Mouse (Mus musculus): ENCODE measurements around the gene Fam83c. TPM values are rescaled to one million over a fixed set of nuclear protein-coding genes. Genes with fewer than 3 reads are reported as not detected.

Fam83c gene
- polyA plus RNA-seq, 1 experiment from 2014 or later, result 0.27 TPM

DNA sequence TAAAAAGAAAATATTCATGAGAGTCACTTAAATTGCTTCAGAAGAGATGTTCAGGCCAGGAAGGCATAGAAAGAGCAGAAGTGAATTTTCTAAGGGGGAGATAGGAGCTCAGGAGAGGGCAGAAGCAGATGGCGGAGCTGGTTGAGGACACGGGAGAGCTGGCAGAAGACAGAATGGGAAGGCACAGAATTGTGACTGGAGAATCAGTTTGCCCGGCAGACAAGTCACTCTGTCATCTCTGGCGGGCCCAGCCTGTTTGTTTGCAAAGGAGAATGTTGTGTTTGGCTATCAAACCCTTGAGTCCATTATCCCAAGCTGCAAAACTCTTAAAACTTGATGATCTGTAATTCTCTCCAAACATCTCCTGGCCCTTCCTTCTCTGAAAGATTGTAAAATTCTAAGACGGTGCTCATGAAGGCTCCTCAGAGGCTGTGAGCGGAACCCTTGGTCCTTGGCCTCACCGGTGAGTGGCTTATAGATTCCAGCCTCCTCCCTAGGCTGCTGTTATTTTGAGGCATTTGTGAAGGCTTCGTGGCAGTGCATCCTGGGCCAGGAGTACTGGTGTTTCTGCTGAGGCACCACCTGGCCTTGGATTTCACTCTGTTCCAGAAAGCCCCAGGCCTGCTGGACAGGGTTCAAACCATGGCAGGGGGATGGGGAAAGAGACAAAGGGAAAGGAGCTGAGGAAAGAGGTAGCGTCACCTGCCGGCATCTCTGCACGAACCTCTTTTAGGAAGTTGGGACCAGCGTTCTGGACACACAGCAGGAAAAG is 39.8 kb downstream of the Fam83c start:
- Histone ChIP-seq H3K9me3 (ENCODE audit: control insufficient read depth, low read length) (no peaks in the 10 kb centered on the region), H3K9ac (ENCODE audit: low read length) (no peak overlapping the region), H3K36me3 (ENCODE audit: control insufficient read depth, insufficient read depth, low read length) (no peaks in the 10 kb centered on the region), H3K4me3 (ENCODE audit: low read depth, low read length) (no peak overlapping the region), H3K27me3 (ENCODE audit: control insufficient read depth, insufficient read depth, low read length) (no peaks in the 10 kb centered on the region), H3K27ac (ENCODE audit: low read depth, low read length) (no peak overlapping the region), H3K4me1 (ENCODE audit: control insufficient read depth, insufficient read depth, low read length) (no peaks in the 10 kb centered on the region), H3K4me2 (ENCODE audit: low read depth) (no peak overlapping the region)
- no peak for DNase-seq (ENCODE audit: low spot score)
- WGBS, result 90% methylated on average over 12 of the region's 12 CpGs
- ATAC-seq (ENCODE audit: insufficient read depth, low FRiP score, low TSS enrichment), result no peak

DNA sequence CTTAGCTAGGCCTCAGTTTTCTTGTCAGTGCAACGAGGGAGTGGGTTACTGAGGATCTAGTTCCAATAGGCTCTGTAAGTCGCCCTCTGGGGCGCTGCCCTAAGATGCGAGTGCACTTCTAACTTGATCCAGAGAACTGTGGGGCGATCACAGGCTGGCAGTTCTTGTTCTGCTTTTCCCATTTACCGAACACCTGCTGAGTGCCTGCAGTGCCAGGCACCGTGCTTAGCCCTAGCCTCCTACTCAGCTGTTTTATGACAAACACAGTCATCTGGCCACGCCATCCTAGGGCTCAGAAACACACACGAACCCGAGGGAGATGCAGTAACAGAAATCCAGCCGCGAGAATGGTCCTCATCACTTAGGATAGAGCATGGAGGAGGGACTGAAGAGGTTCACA is 41.8 kb downstream of the Fam83c start:
- WGBS, result 24% methylated on average over 12 of the region's 12 CpGs

GRCm38 (mm10) chr2:155787949-155788931 is 46.4 kb downstream of the Fam83c start:
- no peak overlapping the region for H3K27ac ChIP-seq (ENCODE audit: low read depth, low read length)
- H3K9me3 ChIP-seq (ENCODE audit: control insufficient read depth, low read length), result no peaks in the 10 kb centered on the region
- no peaks in the 10 kb centered on the region for H3K36me3 ChIP-seq (ENCODE audit: control insufficient read depth, insufficient read depth, low read length)
- no peaks in the 10 kb centered on the region for H3K27me3 ChIP-seq (ENCODE audit: control insufficient read depth, insufficient read depth, low read length)
- no peak overlapping the region for H3K9ac ChIP-seq (ENCODE audit: low read length)
- WGBS, result 66% methylated on average over 18 of the region's 18 CpGs
- no peak for DNase-seq (ENCODE audit: low spot score)
- H3K4me2 ChIP-seq (ENCODE audit: low read depth), result no peak overlapping the region
- H3K4me1 ChIP-seq (ENCODE audit: control insufficient read depth, insufficient read depth, low read length), result no peaks in the 10 kb centered on the region
- no peak for ATAC-seq (ENCODE audit: insufficient read depth, low FRiP score, low TSS enrichment)
- no peak overlapping the region for H3K4me3 ChIP-seq (ENCODE audit: low read depth, low read length)

More for the DNA sequence above, 41.8 kb downstream of the Fam83c start:
- ATAC-seq (ENCODE audit: insufficient read depth, low FRiP score, low TSS enrichment) (no peak), DNase-seq (ENCODE audit: low spot score) (no peak)
- Histone ChIP-seq H3K4me2 (ENCODE audit: low read depth) (peak overlapping the region; percentile 2; the same call in 1 of the 2 replicates), H3K36me3 (ENCODE audit: control insufficient read depth, insufficient read depth, low read length) (no peaks in the 10 kb centered on the region), H3K27ac (ENCODE audit: low read depth, low read length) (no peak overlapping the region), H3K9me3 (ENCODE audit: control insufficient read depth, low read length) (no peaks in the 10 kb centered on the region), H3K4me3 (ENCODE audit: low read depth, low read length) (no peak overlapping the region), H3K9ac (ENCODE audit: low read length) (no peak overlapping the region), H3K4me1 (ENCODE audit: control insufficient read depth, insufficient read depth, low read length) (no peaks in the 10 kb centered on the region), H3K27me3 (ENCODE audit: control insufficient read depth, insufficient read depth, low read length) (no peaks in the 10 kb centered on the region)

DNA sequence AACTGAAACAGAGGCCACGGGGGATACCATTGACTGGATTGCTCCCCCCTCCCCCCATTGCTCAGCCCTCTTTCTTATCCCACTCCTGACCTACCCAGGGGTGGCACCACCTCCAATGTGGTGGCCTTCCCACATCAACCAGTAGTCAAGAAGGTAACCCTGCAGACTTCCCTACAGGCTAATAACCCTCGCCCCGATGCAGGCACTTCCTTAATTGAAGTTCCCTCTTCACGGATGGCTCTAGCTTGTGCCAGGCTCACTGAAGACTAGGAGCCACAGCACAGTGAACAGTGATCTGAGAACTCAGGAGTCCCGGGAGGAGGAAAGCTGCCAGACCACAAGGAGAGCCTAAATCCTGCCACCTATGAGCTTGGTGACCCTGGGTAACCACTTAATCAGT is 47.7 kb downstream of the Fam83c start:
- no peak overlapping the region for H3K4me3 ChIP-seq (ENCODE audit: low read depth, low read length)
- no peaks in the 10 kb centered on the region for H3K36me3 ChIP-seq (ENCODE audit: control insufficient read depth, insufficient read depth, low read length)
- no peak for DNase-seq (ENCODE audit: low spot score)
- H3K27me3 ChIP-seq (ENCODE audit: control insufficient read depth, insufficient read depth, low read length), result no peaks in the 10 kb centered on the region
- ATAC-seq (ENCODE audit: insufficient read depth, low FRiP score, low TSS enrichment), result no peak
- no peaks in the 10 kb centered on the region for H3K9me3 ChIP-seq (ENCODE audit: control insufficient read depth, low read length)
- 78% methylated on average over 5 of the region's 5 CpGs for WGBS
- H3K4me1 ChIP-seq (ENCODE audit: control insufficient read depth, insufficient read depth, low read length), result no peaks in the 10 kb centered on the region
- no peak overlapping the region for H3K27ac ChIP-seq (ENCODE audit: low read depth, low read length)
- H3K4me2 ChIP-seq (ENCODE audit: low read depth), result no peak overlapping the region
- no peak overlapping the region for H3K9ac ChIP-seq (ENCODE audit: low read length)

DNA sequence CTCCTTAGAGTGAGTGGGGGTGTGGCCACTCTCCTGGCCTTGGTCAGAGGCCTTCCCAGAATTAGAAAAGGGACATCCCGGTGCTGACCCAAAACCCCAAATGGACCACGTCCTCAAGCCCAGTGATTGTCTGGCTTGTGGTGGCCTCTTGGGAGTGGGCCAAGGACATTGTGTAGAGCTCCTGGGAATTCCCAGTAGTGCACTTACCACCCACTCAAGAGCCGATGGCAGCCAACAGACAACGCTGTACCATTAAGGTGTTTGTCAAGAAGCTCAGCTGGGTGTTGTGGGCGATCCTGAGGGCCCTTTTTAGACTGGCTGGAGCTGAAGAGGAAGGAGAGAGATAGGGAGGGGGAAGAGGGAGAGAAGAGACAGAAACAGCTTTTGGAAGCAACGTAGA is 50.1 kb downstream of the Fam83c start:
- H3K9ac ChIP-seq (ENCODE audit: low read length), result no peak overlapping the region
- H3K4me2 ChIP-seq (ENCODE audit: low read depth), result no peak overlapping the region
- H3K27ac ChIP-seq (ENCODE audit: low read depth, low read length), result no peak overlapping the region
- DNase-seq (ENCODE audit: low spot score) (no peak), ATAC-seq (ENCODE audit: insufficient read depth, low FRiP score, low TSS enrichment) (no peak)
- H3K36me3 ChIP-seq (ENCODE audit: control insufficient read depth, insufficient read depth, low read length), result no peaks in the 10 kb centered on the region
- no peak overlapping the region for H3K4me3 ChIP-seq (ENCODE audit: low read depth, low read length)
- H3K9me3 ChIP-seq (ENCODE audit: control insufficient read depth, low read length), result no peaks in the 10 kb centered on the region
- no peaks in the 10 kb centered on the region for H3K4me1 ChIP-seq (ENCODE audit: control insufficient read depth, insufficient read depth, low read length)
- WGBS, result 76% methylated on average over 6 of the region's 6 CpGs
- no peaks in the 10 kb centered on the region for H3K27me3 ChIP-seq (ENCODE audit: control insufficient read depth, insufficient read depth, low read length)

DNA sequence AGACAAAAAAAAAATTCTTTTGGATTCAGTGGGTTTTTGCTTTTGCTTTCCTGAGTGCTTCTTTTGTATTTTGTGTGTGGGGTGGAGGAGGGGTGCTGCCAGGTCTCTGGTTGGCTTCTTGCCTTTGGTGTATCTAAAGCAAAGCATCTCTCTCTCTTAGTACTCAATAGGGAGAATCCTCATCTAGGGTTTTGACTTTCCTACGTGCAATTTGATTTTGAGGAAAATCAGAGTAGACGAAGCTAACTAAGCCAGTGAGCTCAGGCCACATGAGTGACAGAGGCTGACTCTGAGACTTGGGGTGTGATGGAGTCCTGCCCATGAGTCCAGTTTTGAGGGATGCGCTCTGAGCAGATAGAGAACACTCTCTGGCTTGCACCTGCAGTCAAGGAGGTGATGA is 55.1 kb downstream of the Fam83c start:
- Histone ChIP-seq H3K36me3 (ENCODE audit: control insufficient read depth, insufficient read depth, low read length) (no peaks in the 10 kb centered on the region), H3K4me1 (ENCODE audit: control insufficient read depth, insufficient read depth, low read length) (peaks cover 5% of the 10 kb centered on the region; the same call in 1 of the 2 replicates), H3K9me3 (ENCODE audit: control insufficient read depth, low read length) (no peaks in the 10 kb centered on the region), H3K4me3 (ENCODE audit: low read depth, low read length) (no peak overlapping the region), H3K4me2 (ENCODE audit: low read depth) (no peak overlapping the region), H3K27ac (ENCODE audit: low read depth, low read length) (no peak overlapping the region), H3K9ac (ENCODE audit: low read length) (no peak overlapping the region), H3K27me3 (ENCODE audit: control insufficient read depth, insufficient read depth, low read length) (peaks cover 8% of the 10 kb centered on the region)
- ATAC-seq (ENCODE audit: insufficient read depth, low FRiP score, low TSS enrichment), result no peak
- 84% methylated on average over 3 of the region's 3 CpGs for WGBS
- no peak for DNase-seq (ENCODE audit: low spot score)

DNA sequence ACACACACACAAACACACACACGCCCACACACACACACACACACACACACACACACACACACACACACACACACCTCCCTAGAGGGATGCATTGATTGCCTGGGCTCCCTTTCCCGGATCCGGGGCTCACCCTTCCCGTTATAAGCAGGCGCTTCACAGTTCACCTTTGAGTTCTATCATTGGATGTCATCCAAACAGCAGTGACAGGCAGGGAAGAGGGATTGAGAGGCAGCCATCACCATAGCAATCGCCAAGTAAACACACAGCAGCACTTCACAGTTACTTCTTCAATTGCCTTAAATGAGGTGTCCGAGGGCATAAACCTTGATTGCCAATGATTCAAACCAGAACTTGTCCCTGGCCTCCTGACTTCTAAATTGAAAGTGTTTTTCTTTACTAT is 55.6 kb downstream of the Fam83c start:
- Histone ChIP-seq H3K27ac (ENCODE audit: low read depth, low read length) (no peak overlapping the region), H3K36me3 (ENCODE audit: control insufficient read depth, insufficient read depth, low read length) (no peaks in the 10 kb centered on the region), H3K9ac (ENCODE audit: low read length) (no peak overlapping the region), H3K4me3 (ENCODE audit: low read depth, low read length) (no peak overlapping the region), H3K9me3 (ENCODE audit: control insufficient read depth, low read length) (no peaks in the 10 kb centered on the region), H3K4me2 (ENCODE audit: low read depth) (no peak overlapping the region), H3K4me1 (ENCODE audit: control insufficient read depth, insufficient read depth, low read length) (peaks cover 5% of the 10 kb centered on the region; the same call in 1 of the 2 replicates), H3K27me3 (ENCODE audit: control insufficient read depth, insufficient read depth, low read length) (peaks cover 11% of the 10 kb centered on the region)
- DNase-seq (ENCODE audit: low spot score), result no peak
- WGBS, result 53% methylated on average over 7 of the region's 7 CpGs
- ATAC-seq (ENCODE audit: insufficient read depth, low FRiP score, low TSS enrichment), result no peak

- ATAC-seq (ENCODE audit: insufficient read depth, low FRiP score, low TSS enrichment) (no peak), DNase-seq (ENCODE audit: low spot score) (no peak)
- peaks cover 5% of the 10 kb centered on the region; the same call in 1 of the 2 replicates for H3K4me1 ChIP-seq (ENCODE audit: control insufficient read depth, insufficient read depth, low read length)
- 67% methylated on average over 6 of the region's 6 CpGs for WGBS
- H3K27me3 ChIP-seq (ENCODE audit: control insufficient read depth, insufficient read depth, low read length), result peaks cover 20% of the 10 kb centered on the region
- no peak overlapping the region for H3K27ac ChIP-seq (ENCODE audit: low read depth, low read length)
- no peak overlapping the region for H3K4me3 ChIP-seq (ENCODE audit: low read depth, low read length)
- H3K36me3 ChIP-seq (ENCODE audit: control insufficient read depth, insufficient read depth, low read length), result no peaks in the 10 kb centered on the region
- H3K9ac ChIP-seq (ENCODE audit: low read length), result no peak overlapping the region
- H3K4me2 ChIP-seq (ENCODE audit: low read depth), result no peak overlapping the region
- no peaks in the 10 kb centered on the region for H3K9me3 ChIP-seq (ENCODE audit: control insufficient read depth, low read length)
These were observed 56.6 kb downstream of the Fam83c start for GRCm38 (mm10) chr2:155778004-155778403.
